Mouse (Mus musculus): ENCODE results near the gene Fkbp15. TPM values are rescaled to one million over a fixed set of nuclear protein-coding genes. Genes with fewer than 3 reads are reported as not detected.

The Fkbp15 gene
- total RNA-seq, 2 experiments from 2014 or later: 37.2 to 38.8 TPM

DNA sequence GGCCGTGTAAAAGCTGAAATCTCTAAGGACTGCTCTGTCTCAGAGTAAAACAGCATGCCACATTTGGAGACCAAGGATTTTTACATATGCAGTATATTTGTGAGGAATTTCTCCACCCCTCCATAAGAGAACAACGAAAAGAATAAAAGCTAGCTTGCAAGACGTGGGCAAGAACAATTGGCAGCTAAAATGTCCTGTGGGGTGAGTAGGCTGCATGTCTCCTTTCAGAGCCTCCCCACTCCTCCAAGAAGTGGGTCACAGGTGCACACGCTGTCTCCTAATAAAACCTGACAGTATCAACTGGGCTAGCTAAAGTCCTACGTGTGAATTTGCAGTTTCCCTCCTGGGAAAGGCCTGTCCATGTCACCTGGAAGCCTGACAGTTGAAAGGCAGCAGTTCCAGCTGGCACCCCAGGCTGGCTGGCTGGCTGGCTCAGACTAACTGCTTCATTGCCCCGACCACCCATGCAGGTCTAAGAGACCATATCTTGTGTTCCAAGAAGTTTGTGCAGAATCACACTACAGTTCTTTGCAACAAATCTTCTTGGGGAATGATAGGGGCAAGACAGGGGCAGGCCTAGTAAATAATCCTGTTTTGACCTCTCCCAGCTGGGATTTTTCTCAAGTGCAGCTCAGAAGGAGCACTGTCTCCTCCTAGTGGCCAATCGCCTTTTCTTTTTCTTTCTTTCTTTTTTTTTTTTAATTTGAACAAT lies 97.1 kb downstream of the Fkbp15 start:
- DNase-seq (ENCODE audit: extremely low spot score in 1 of 2, low spot score in 2 of 2): peak in 1 of 2 experiments; percentile 28
- intact Hi-C loops (cut with DNase I): no loop called here

DNA sequence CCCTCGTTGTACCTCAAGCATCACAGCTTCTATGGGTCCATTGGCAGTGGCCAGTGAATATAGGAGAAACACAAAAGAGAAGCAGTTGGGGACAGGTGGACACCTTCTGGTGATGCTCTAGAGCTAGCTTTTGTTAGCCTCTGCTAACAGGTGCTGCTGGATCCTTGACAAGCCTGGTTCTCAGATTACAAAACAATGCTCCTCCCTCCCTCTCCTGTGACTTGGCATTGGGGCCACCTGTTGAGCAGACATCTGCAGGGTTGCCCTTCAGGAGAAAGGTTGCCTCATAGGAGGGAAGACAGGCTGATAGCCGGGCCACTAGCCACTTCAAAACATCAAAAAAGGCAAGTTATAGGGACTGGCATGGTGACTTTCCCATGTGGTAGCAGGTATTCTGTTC lies 98.1 kb downstream of the Fkbp15 start, which contains the start of gene Slc31a2:
Gene Slc31a2 (plus strand): TSS at position 287 of the 400 bp plus-strand sequence.
- DNase-seq (ENCODE audit: extremely low spot score in 1 of 2, low spot score in 2 of 2): no peak
- intact Hi-C loops (cut with DNase I): no loop called here

DNA sequence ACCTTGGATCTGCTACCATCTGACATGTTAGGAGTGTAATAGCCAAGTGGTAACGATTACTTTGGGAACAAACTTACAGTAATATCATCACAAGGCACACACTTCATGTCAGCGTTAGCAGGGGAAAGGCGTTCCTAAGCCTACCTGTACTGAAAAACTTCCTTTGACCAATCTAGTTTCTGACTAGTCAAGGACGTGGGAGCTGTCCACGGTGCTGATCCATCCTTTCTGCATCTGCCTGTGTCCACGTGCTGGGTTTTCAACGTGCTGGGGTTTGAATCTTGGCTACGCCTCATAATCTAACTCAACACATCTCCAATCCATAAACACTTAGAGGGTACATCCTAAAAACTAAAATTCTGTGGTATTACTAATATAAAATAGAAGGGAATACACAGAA lies 103.4 kb downstream of the Fkbp15 start:
- DNase-seq (ENCODE audit: extremely low spot score in 1 of 2, low spot score in 2 of 2): no peak
- intact Hi-C loops (cut with DNase I): no loop called here

GRCm38 (mm10) chr4:62254551-62254950 lies 105.8 kb downstream of the Fkbp15 start:
- intact Hi-C loops (cut with DNase I): no loop called here
- peak in 1 of 2 experiments; percentile 26 for DNase-seq (ENCODE audit: extremely low spot score in 1 of 2, low spot score in 2 of 2)

- no peak for DNase-seq (ENCODE audit: extremely low spot score in 1 of 2, low spot score in 2 of 2)
- intact Hi-C loops (cut with DNase I): no loop called here
These were observed 108.6 kb downstream of the Fkbp15 start for GRCm38 (mm10) chr4:62251776-62252175.

- intact Hi-C loops (cut with DNase I): no loop called here
- no peak for DNase-seq (ENCODE audit: extremely low spot score in 1 of 2, low spot score in 2 of 2)
These were observed 109.3 kb downstream of the Fkbp15 start for GRCm38 (mm10) chr4:62250896-62251544.

Other genes starting within 250 kb of the Fkbp15 start
- gene Mup21, start 209.7 kb downstream of the Fkbp15 start, total RNA-seq (2021): not detected
- 10 to 100 TPM; 22.3 to 22.9 TPM for gene Zfp37, start 129.5 kb downstream of the Fkbp15 start, total RNA-seq (2021)
- 1 to 10 TPM; 8.5 to 9.4 TPM for gene Slc31a2, start 98.0 kb downstream of the Fkbp15 start, total RNA-seq (2021)
- gene Slc31a1, start 179 bp upstream of the Fkbp15 start, total RNA-seq (2021): 10 to 100 TPM; 32.7 TPM
- 10 to 100 TPM; 43.1 to 52.3 TPM for gene Cdc26, start 48.1 kb upstream of the Fkbp15 start, total RNA-seq (2021)
- 10 to 100 TPM; 13.1 to 13.7 TPM for gene Prpf4, start 48.2 kb upstream of the Fkbp15 start, total RNA-seq (2021)
- gene Rnf183, start 74.7 kb upstream of the Fkbp15 start, total RNA-seq (2021): not detected
- gene Wdr31, start 110.3 kb upstream of the Fkbp15 start, total RNA-seq (2021): 10 to 100 TPM; 10.4 to 12.9 TPM
- under 1 TPM; 0.32 to 0.45 TPM for gene Bspry, start 119.5 kb upstream of the Fkbp15 start, total RNA-seq (2021)
- gene Hdhd3, start 142.9 kb upstream of the Fkbp15 start, total RNA-seq (2021): 1 to 10 TPM; 8.3 to 8.4 TPM
- 10 to 100 TPM; 27.3 to 30.1 TPM for gene Alad, start 159.4 kb upstream of the Fkbp15 start, total RNA-seq (2021)
- 10 to 100 TPM; 26.2 to 27.1 TPM for gene Pole3, start 164.5 kb upstream of the Fkbp15 start, total RNA-seq (2021)
- gene 4933430I17Rik, start 164.8 kb upstream of the Fkbp15 start, total RNA-seq (2021): under 1 TPM; 0.19 to 0.26 TPM
- 10 to 100 TPM; 30.5 to 30.6 TPM for gene Rgs3, start 199.3 kb upstream of the Fkbp15 start, total RNA-seq (2021)